Mouse (Mus musculus) layer of hippocampus, adult 18-20 months (tissue): Measurements from ENCODE around the gene Med4. TPM values are rescaled to one million over a fixed set of nuclear protein-coding genes. Genes with fewer than 3 reads are reported as not detected.
"Not testable (repeated sequence)": the region's sequence is repeated elsewhere in the genome, so short reads cannot be mapped to it uniquely, and the experiment has no call there.

Experiments used
- DNase-seq, 2 experiments: peaks; one replicate each; pipeline ENCODE4 v3.0.0; 2022; ENCODE audit warnings: low spot score in 2 of 2
- total RNA-seq, 2 experiments: library from RNA; stranded (reverse); gene quantifications; 2 replicates each; pipeline ENCODE4 v1.2.3; 2021

The Med4 gene
- total RNA-seq, 2 experiments from 2014 or later: 30.4 to 36.9 TPM

- no peak for DNase-seq
Measured at GRCm38 (mm10) chr14:73501283-73501682, 8.5 kb upstream of the Med4 start.

GRCm38 (mm10) chr14:73501721-73502120 lies 8.1 kb upstream of the Med4 start:
- DNase-seq: no peak

- peak; percentile 10 to 51 for DNase-seq
Measured at GRCm38 (mm10) chr14:73502591-73503184, 7.1 kb upstream of the Med4 start.

GRCm38 (mm10) chr14:73503237-73503933 lies 6.4 kb upstream of the Med4 start:
- DNase-seq: no peak

GRCm38 (mm10) chr14:73506283-73506682 lies 3.5 kb upstream of the Med4 start:
- no peak for DNase-seq

- DNase-seq: no peak
Measured at GRCm38 (mm10) chr14:73507200-73507599, 2.6 kb upstream of the Med4 start.

- no peak for DNase-seq
Measured at GRCm38 (mm10) chr14:73507702-73508376, 2.0 kb upstream of the Med4 start.

- no peak for DNase-seq
Measured at GRCm38 (mm10) chr14:73508630-73509395, 1.0 kb upstream of the Med4 start.

GRCm38 (mm10) chr14:73524136-73524535 lies 14.3 kb downstream of the Med4 start:
- DNase-seq: no peak

GRCm38 (mm10) chr14:73524766-73525448 lies 15.1 kb downstream of the Med4 start, which contains the start of gene Sucla2:
TSS of gene Sucla2 (plus strand) at chr14:73525319.
- peak; percentile 94 to 97 for DNase-seq

GRCm38 (mm10) chr14:73528661-73529060 lies 18.8 kb downstream of the Med4 start:
- DNase-seq: not testable (repeated sequence)

GRCm38 (mm10) chr14:73533755-73534465 lies 24.1 kb downstream of the Med4 start:
- DNase-seq: no peak

- no peak for DNase-seq
Measured at GRCm38 (mm10) chr14:73535641-73536040, 25.8 kb downstream of the Med4 start.

- DNase-seq: no peak
Measured at GRCm38 (mm10) chr14:73543781-73544180, 34.0 kb downstream of the Med4 start.

- no peak for DNase-seq
Measured at GRCm38 (mm10) chr14:73547034-73547433, 37.2 kb downstream of the Med4 start.

- no peak for DNase-seq
Measured at GRCm38 (mm10) chr14:73548051-73548450, 38.2 kb downstream of the Med4 start, which contains the start of gene Nudt15. TSS of gene Nudt15 (minus strand) at chr14:73548242.

- no peak for DNase-seq
Measured at GRCm38 (mm10) chr14:73550291-73550690, 40.5 kb downstream of the Med4 start.

- peak in 1 of 2 experiments; percentile 31 for DNase-seq
Measured at GRCm38 (mm10) chr14:73550732-73551131, 40.9 kb downstream of the Med4 start.

- DNase-seq: no peak
Measured at GRCm38 (mm10) chr14:73551164-73551563, 41.3 kb downstream of the Med4 start.
